Mouse (Mus musculus) cerebellum, postnatal 10 days (tissue): ENCODE data around the gene Ano1.

Experiments used
- DNase-seq, 2 experiments: peaks; one replicate each; pipeline ENCODE4 v3.0.0; 2021; ENCODE audit warnings: mixed read lengths in 2 of 2

Gene Ano1

DNA sequence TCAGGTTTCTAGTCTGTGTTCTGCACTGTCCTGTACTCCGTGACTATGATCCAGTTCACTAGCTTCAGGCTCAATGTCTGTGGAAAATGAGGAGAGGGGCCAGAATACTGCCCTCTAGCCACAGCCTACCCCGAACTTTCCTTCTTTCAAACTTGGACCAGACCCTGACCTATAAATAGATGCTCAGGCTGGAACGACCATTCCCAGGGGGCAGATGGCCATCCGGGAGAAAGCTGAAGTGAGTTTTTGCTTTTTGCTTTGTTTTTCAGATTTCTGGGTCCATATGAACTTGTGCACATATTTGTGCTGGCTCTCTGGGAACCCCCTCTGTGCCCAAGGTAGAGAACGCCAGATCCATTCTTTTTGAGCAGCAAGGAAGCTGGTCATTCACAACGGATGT lies 116.9 kb downstream of the Ano1 start:
- no peak for DNase-seq

DNA sequence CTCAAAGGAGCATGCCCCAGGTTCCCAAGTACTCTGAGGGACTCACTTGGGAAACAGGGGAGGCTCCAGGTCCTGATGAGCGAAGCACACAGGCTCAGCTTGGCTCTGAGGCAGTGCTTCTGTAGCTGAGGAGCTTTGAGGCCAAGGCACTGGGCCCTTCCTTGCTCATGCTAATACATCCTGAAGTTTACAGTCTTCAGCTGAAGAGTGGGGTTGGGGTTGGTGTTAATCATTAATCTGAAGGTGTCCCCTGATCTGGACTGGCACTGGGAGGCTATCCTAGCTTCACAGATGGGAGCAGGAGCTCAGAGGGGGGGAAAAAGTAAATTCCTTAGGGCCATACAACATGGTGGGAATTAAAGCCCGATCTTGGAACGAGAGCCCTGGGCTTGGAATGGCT lies 117.3 kb downstream of the Ano1 start:
- DNase-seq, result no peak

DNA sequence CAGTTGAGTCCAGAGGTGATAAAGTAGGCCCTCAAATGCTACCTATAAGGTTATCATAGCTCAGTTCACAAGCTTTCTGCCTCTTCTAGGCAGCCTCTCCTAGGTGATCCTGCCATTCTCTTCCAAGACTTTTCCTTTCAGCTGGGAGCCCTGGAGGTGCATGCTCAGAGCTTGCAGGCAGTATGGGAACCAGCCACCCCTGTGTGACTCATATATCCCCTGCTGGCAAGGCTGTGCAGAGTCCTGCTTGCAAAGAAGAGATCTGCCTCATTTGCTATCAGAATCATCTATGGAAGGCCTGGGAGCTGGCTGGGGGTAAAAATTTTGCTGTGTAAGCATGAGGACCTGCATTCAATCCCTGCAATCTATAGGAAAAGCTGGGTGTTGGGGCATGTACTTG lies 119.5 kb downstream of the Ano1 start:
- DNase-seq, result no peak

DNA sequence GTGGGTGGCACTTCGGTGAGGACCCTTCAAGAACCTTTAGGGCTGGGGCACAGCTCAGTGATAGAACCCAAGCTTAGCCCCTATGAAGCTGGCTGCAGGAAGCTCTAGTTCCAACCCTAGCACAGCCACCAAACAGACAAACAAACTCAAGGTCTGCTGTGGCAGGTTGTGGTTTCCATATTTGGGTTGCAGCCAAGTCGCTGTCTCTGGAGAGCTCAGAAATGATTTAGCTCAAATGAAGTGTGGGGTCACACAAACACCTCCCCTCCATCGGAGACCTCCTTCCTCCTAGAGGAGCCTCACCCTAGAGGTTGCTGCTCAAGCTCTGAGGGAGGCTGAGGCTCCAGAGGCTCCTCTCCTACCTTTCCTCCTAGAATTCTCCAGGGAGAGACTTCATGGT lies 121.2 kb downstream of the Ano1 start:
- DNase-seq, result no peak

DNA sequence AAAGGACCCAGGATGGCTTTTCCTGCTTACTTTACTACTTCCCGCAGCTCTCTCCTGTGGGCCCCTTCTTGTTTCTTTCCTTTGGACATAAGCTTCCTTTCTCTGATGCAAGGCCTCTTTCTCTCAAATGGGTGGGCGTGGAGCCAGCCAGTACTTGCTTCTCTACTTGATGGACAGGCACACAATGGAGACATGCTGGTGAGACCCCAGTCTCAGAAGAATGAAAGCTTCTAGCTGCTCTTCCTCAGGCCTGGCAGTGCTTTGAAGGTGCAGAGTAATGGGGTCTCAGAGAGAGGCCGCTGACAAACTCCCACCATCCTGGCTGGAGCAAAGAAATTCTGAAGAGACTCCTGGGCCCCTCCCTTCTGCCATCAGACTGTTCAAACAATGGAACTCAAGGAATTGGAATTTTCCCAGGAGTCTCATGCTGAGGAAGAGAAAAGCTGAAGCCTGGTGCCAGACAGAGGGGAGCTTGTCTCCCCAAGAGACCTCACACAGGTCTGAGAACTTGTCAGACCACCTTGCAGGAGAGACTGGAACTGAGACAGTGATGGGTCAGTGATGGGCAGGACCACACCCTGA lies 123.3 kb downstream of the Ano1 start:
- DNase-seq, result peak; percentile 37 to 46

DNA sequence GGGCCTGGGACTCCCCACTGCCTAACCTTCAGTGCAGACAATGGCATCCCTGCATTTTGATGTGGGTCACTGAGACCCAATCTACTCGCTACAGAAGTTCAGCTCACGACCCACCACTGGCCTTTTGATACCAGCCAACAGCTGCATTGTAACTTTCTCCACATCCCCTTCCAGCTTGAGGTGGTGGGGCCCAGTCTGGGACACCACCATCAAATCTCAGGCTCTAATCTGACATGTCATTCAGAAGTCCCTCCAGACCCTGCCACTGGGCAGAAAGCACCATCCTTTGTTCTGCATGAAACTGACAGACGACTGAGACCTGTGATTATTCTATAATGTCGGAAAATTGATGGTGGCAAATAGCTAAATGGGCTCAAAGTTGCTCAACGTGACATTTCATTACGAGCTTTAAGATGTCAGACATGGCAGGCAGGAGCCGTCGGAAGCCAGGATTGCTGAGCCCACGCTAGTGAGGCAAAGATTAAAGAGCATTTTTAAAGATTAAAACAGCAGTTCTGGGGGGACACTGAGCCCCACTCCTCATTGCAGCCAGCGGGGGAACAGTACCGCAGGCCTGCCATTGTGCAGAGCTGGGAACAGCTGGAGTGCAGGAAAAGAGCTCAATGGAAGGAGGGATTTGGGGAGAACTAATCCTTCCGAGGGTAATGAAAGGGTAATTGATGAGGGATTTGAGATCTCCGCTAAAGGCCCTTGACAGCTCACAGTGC lies 124.0 kb downstream of the Ano1 start:
- DNase-seq, result no peak

DNA sequence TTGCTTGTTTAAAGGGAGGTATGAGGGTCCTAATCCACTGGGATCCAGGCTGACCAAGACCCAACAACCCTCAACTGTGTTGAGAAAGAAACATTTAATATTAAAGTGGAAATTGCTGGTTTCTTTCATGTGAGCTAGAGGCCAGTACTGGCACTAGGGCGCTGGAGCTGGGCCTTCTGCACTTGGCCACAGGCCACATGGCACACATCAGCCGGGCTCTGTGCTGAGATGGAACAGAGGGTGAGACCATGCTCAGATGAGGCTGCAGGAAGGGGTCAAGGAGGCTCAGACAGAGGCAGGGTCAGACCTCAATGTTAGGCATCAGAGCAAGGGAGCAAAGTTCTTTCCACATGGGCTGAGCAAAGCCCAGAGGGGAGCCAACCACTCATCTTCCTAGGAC lies 125.7 kb downstream of the Ano1 start:
- peak; percentile 54 to 68 for DNase-seq

DNA sequence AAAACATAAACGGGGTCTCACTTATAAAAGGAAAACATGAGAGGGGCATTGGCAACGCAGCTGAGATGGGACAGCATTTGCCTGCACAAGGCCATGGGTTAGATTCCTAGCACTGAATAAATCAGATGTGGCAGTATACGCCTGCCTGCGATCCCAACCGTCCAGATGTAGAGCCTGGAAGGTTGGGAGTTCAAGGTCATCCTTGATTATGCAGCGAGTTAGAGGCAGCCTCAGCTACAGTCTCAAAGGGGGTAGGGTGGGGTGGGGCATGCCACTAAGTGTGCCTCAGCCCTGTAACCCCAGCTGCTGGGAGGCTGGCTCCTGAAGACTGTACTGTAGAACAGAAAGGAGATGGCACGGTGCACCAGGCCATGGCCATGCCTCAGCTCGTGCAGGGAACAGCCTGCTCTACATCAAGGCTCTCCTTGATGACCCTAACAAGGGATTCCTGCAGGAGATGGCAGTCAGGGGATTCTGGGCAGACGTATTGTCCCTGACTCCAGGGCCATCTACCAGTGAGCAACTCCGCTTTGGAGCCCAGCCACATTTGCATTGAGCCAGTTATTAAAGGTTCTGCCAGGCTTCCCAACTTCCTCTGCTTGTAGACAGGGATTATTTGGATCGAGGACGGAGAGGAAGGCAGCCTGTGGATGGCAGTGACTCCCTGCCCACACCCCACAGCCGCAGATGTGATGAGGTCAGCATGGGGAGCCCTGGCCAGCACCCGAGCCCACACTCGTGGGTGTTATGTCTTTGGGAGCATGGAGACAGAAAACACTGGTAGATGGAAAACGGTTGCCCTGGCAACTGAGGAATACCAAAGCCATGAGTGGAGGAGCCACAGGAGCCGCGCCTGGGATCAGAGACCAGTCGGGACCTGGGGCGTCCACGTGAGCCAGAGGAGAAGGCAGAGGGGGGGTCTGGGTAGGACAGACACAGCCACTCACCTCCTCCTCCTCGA lies 130.8 kb downstream of the Ano1 start:
- peak; percentile 24 to 34 for DNase-seq

DNA sequence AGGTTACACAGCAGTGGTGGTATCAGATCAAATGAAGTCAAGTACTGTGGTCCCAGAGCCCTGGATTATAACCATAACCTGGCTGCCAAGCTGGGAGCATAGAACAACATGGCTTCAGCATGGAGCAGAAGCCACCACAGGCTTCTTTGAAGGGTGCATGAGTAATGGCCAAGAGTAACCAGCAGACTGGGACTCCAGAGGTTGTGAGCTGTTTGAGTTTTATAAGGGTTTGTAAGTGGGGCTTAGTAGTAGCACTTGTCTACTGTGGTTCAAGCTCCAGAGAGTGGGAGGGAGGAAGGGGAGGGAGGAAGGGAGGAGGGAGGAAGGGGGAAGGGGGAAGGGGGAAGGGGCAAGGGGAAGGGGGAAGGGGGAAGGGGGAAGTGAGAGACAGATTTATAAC lies 131.5 kb downstream of the Ano1 start:
- no peak for DNase-seq

DNA sequence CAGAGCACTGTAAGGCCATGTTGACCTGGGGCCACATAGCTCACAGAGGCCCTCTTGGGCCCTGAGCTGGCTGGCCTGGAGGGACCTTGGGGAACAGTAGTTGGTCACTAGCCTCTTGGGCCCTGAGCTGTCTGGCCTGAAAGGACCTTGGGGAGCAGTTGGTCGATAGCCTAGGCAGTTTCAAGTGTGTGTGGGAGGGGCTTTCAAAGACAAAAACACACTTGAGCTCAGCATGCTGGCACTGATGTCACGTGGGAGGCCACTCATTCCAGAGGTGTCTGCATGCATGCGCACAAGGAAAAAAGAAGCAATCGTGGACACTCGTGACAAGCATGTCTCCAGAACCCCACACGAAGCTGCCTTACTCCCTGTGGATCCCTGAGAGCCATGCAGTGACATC lies 136.4 kb downstream of the Ano1 start:
- no peak for DNase-seq

DNA sequence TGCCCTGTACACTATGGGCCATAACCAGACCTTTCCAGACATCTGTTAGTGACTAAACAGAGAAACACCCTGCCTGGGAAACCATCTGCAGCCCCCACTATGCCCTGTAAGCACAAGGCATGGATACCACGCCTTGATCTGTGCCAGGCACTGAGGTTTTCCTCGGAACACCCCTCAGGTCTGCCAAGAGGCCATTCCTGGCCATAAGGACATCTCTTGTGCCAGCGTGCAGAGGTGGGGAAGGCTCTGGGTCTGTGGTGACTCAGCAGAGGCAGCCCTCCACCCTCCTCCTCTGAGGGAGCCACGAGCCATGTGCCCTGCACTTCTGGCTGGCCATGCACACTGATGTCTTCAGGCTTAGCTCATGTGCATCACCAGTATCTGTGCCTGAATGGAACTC lies 138.9 kb downstream of the Ano1 start:
- DNase-seq, result peak; percentile 74 to 82

DNA sequence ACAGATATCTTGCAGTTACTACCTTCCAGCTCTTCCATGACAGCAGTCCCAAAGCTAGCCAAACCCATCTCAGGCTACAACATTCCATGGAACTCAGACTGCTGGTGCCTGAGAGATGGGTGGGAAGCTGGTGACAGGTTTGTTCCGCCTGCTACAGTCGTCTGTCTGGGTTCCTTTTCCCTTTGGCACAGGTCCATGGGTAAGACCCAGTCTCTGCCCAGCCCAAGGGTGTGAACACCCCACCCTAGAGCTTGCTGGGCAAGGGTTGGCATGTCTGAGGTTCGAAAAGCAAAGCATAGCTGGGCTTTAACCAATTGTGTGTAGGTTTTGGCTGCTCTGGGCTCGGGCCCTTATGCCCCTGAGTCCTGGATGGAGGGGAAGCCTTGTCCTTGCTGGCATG lies 139.4 kb downstream of the Ano1 start:
- no peak for DNase-seq

DNA sequence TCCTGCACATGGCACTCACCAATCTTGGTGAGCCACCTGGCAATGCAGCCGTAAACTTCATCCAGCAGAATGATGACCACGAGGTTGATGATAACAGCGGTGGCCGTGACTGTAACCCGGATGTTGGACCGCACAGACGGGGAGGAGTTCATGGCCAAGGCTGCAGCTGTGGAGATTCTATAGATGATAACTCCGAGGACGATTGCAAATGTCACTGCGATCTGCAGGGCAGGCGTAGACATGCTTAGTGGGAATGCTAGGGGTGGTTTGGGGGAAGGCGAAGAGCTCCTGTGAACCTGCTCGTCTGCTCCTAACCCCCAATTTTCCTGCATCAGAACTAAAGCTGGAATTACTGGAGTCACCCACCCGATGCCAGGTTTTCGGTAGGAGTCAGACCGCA lies 140.2 kb downstream of the Ano1 start:
- no peak for DNase-seq

DNA sequence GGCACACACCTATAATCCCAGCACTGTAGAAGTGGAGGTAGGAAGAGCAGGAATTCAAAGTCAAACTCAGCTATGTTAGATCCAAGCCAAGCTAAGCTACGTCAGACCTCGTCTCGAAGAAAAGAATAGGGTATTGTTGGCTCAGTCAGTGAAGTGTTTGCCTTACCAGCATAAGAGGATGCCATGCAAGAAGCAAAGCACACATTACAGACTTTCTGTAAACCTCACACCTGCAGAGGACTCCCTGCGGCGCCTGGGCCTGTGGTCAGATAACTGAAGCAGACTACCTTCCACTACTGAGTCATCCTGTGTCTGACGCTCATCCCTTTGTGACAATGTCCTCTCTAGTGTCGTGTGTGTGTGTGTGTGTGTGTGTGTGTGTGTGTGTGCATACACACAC lies 142.2 kb downstream of the Ano1 start:
- DNase-seq, result no peak

DNA sequence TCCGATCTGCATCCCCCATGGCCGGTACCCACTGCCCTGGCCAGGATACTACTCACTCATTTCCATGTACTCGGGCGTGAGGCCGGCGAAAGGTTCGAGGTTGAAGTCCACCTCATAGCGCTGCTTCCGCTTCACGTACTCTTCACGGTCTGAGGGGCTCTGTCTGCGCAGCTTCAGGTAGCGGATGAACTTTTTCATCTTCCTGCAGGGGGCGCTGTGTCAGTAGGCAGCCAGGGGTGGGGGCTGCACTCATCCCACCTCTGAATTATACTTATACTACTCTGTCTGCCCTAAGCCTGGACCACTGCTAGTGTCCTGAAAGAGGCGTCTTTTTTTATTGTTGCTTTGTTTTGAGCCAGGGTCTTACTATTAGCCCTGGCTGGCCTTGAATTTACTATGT lies 143.9 kb downstream of the Ano1 start:
- no peak for DNase-seq

DNA sequence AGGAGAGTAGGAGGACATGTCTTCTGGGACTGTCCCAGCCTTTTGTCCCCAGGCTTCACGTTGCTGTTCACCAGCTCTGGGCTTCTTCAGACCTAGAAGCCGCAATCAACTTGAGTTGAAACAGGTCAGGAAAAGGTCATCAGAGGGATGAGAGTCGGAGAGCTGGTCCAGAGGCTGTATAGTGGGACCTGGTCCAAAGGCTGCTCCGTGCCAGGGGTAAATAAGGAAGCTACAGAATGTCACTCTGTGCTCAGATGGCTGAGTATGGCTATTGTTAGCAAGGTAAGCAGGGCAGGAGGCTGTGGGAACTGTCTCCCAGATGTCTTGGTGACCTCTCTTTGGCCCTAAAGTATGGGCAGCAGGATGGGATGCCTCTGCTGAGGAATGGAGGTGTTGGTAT lies 147.0 kb downstream of the Ano1 start:
- no peak for DNase-seq

DNA sequence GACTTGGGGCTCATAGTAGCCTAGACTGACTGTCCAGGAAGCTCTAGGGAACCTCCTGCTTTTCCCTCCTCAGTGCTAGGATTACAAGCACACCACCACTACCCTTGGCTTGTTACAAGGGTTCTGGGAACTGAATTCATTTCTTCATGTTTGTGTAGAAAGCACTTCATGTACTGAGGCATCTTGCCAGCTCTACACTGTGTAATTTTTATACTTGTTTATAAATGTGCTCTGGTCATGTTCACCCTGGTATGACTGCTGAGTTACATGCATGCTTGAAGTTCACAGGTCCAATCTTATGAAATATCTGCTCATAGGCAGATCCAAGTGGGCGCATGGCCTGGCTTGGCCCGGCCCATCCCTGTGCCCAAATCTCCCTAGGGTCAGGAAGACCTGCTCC lies 147.5 kb downstream of the Ano1 start:
- DNase-seq, result no peak

DNA sequence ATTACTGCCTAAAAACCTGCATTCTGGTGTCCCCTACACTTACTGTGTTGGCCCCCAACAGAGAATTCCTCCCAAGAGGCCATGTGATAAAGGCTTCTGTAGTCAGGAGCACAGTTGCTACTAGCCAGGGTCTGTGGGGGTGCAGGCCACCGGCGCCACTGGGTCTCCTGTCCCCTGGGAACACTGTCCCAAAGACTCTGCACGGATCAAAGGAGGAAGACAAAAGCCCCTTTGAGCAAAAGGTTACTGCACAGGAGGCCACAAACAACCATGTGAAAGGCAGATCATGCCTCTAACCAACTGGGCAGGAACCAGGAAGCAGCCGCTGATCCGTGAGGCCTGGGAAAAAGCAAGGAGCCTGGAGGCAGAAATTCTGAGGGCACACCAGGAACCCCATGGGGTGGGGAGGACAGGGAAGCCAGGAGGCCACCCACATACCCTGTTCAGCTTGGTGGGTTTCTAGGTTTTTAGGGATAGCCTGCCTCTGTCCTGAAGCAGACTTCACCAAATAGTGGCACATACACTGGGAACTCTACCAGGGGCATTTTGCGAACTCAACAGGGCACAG lies 151.4 kb downstream of the Ano1 start:
- no peak for DNase-seq

DNA sequence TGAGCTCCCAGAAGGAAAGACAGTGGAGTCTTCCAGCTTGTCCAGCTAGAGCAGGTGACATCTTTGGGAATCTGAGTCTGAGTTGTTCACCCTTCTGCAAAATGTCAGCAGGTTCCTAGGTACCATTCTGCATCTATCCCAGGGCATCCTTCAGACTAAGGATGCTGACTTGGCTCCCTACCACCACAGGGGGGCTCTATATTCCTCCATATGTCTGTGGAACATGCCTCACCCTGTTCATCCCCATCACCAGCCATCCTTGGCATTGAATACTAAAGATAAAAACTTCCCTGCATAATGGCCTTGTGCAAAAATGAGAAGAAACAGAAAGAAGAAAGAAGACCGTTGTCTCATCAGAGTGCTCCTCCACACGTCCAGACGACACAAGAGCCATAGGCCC lies 162.3 kb downstream of the Ano1 start:
- peak; percentile 26 to 28 for DNase-seq

DNA sequence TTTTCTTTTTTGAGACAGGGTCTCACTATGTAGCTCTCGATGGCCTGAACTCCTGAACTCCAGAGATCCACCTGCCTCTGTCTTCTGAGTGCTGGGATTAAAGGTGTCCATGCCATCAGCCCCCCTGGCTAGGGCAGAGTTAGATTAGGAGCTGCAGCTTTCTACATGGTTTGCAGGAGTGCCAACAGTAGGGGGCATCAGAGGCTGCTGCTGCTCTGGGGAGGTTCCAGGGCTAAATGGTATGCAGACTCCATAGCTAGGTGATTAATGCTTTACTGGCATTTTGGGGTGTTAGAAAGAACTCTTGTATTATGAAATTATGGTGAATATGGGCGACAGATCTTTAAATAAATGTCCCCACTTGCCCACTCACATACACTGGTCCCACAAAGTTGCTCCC lies 164.5 kb downstream of the Ano1 start:
- peak; percentile 71 to 72 for DNase-seq

DNA sequence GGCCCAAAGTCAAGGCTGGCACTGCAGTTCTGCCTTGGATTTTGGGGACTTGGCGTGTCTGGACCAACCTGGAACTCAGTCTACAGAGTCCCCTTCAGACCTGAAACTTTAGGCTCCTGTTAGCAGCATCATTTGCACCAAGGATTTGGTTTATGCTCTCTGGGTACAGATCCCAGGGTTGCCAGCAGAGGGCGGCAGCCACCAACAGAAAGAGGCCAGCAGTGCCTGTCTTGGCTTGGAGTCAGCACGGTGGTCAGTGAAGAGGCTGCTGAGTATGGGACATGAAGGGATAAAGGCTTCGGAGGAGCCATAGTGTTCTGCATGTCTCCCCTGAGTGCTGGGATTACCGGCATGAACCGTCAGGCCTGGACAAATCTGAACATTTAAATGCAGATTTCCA lies 166.1 kb downstream of the Ano1 start:
- DNase-seq, result peak; percentile 94 to 96

DNA sequence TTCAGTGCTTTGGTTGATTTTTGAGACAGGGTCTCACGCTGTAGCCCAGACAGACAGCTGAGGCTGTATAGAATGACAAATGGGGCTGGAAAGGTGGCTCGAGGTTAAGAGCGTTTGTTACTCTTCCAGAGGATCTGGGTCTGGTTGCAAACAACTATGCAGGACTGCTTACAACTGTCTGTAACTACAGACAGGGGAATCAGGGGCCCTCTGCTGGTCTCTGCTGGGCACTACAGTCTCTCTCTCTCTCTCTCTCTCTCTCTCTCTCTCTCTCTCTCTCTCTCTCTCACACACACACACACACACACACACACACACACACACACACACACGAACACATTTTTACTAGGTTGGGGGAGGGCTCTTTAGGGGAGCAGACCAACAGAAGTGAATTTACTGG lies 168.2 kb downstream of the Ano1 start:
- DNase-seq, result peak; percentile 74 to 77

DNA sequence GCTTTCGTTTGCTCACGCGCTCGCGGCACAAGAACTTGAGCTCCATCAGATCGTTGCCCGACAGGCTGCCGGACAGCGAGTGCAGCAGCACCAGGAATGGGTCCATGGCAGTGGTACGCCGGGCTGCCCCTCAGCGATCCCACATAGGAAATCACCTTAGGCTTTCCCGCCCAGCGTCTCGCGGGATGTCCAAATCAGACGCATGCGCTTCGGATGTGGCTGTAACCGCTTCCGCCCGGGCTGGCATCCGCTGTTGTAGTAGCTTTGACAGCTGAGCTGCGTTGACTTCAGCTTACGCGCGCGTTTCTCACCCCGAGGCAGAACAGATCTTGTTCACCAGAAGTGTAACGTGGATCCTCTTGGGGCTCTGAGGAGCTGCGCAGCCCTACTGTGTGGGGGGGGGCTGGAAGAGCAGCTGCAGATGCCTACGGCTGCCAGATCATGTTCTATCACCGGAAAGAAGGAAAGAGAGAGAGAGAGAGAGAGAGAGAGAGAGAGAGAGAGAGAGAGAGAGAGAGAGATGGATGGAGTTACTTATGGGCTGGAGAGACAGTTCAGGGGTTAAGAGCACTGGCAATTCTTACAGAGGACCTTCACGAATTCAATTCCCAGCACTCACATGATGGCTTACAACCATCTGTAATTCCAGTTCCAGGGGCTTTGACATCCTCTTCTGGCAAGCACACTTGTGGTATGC lies 169.3 kb downstream of the Ano1 start, which contains the start of gene Fadd:
Gene Fadd (minus strand): TSS at position 180 of the 697 bp plus-strand sequence.
- peak; percentile 96 to 97 for DNase-seq
